Mouse (Mus musculus) liver, postnatal 0 days (tissue): ENCODE measurements around the gene Gh. TPM values are rescaled to one million over a fixed set of nuclear protein-coding genes. Genes with fewer than 3 reads are reported as not detected.

Experiments used
- ATAC-seq: fragments of 200-750 bp; cut with Nextera tagmentation; 2 replicates; pipeline ENCODE4 v1.8.0; 2017; ENCODE audit warnings: mild to moderate bottlenecking, moderate library complexity
- DNase-seq: peaks from one replicate; pipeline ENCODE4 v3.0.0-alpha.2; 2016
- H3K27ac ChIP-seq: fragments of 300-500 bp; sonication (generic); 2 replicates; pipeline ENCODE4 v1.5.1; 2014; ENCODE audit warnings: antibody characterized with exemption, moderate library complexity, mild to moderate bottlenecking, low read depth
- H3K27me3 ChIP-seq: fragments of 300-500 bp; sonication (generic); 2 replicates; pipeline ENCODE4 v1.6.1; 2014; ENCODE audit warnings: low read length, control low read depth, mixed read lengths; ENCODE audit not compliant: insufficient read depth
- H3K36me3 ChIP-seq: fragments of 300-500 bp; sonication (generic); replicated peaks from 2 replicates; pipeline ENCODE4 v1.6.1; 2014; ENCODE audit warnings: mild to moderate bottlenecking, control low read depth, low read length, moderate library complexity, mixed read lengths; ENCODE audit not compliant: insufficient read depth
- H3K4me1 ChIP-seq: fragments of 300-500 bp; sonication (generic); 2 replicates; pipeline ENCODE4 v1.6.1; 2014; ENCODE audit warnings: antibody characterized with exemption, mild to moderate bottlenecking, control low read depth; ENCODE audit not compliant: insufficient read depth
- H3K4me2 ChIP-seq: fragments of 300-500 bp; sonication (generic); 2 replicates; pipeline ENCODE4 v1.6.1; 2014; ENCODE audit warnings: low read depth, mild to moderate bottlenecking, low read length, moderate library complexity, mixed read lengths
- H3K4me3 ChIP-seq: fragments of 300-500 bp; sonication (generic); 2 replicates; pipeline ENCODE4 v1.5.1; 2014; ENCODE audit warnings: low read depth, low read length
- H3K9ac ChIP-seq: fragments of 300-500 bp; sonication (generic); replicated peaks from 2 replicates; pipeline ENCODE4 v1.6.1; 2014; ENCODE audit warnings: mild to moderate bottlenecking, moderate library complexity
- H3K9me3 ChIP-seq: fragments of 300-500 bp; sonication (generic); 2 replicates; pipeline ENCODE4 v1.6.1; 2016; ENCODE audit warnings: mild to moderate bottlenecking, control low read depth, low read length, mixed read lengths
- CTCF ChIP-seq: sonication (generic); IDR thresholded peaks from 2 replicates; pipeline ENCODE4 v1.5.1; 2016; ENCODE audit warnings: antibody characterized with exemption, low read depth
- EP300 ChIP-seq: IDR thresholded peaks from 2 replicates; pipeline ENCODE4 v1.6.1; 2016; ENCODE audit warnings: antibody characterized with exemption, low read depth, mild to moderate bottlenecking
- WGBS: fragments of 180-500 bp; shearing (Covaris S2); extraction: QIAGEN DNeasy Blood & Tissue Kit; methylation state at CpG from one replicate; pipeline ENCODE4 v1.1.7; 2014; ENCODE audit not compliant: insufficient replicate concordance; 5-methylcytosine and 5-hydroxymethylcytosine counted together
- polyA plus RNA-seq: library from polyadenylated mRNA; unstranded; fragments of >200 nt; fragmentation: Nextera tagmentation; extraction: Ambion mirVana; gene quantifications from 2 replicates; pipeline ENCODE4 v1.2.1, GENCODE M21; 2015

Gh gene
- polyA plus RNA-seq, 1 experiment from 2014 or later = 0.21 TPM

- peaks cover 23% of the 10 kb centered on the region for H3K4me1 ChIP-seq
- no peaks in the 10 kb centered on the region for H3K27me3 ChIP-seq
- DNase-seq (no peak), ATAC-seq (no peak)
- H3K36me3 ChIP-seq = peaks cover 68% of the 10 kb centered on the region
- WGBS = 91% methylated on average over 15 of the region's 15 CpGs
- no peak overlapping the region for H3K27ac ChIP-seq
- no peak overlapping the region for H3K4me2 ChIP-seq
- no peak overlapping the region for H3K4me3 ChIP-seq
- no peak overlapping the region for H3K9ac ChIP-seq
- no peak for TF ChIP-seq CTCF
- no peak for TF ChIP-seq EP300
- H3K9me3 ChIP-seq = no peaks in the 10 kb centered on the region
These were observed 36.7 kb downstream of the Gh start for GRCm38 (mm10) chr11:106264988-106265387.

DNA sequence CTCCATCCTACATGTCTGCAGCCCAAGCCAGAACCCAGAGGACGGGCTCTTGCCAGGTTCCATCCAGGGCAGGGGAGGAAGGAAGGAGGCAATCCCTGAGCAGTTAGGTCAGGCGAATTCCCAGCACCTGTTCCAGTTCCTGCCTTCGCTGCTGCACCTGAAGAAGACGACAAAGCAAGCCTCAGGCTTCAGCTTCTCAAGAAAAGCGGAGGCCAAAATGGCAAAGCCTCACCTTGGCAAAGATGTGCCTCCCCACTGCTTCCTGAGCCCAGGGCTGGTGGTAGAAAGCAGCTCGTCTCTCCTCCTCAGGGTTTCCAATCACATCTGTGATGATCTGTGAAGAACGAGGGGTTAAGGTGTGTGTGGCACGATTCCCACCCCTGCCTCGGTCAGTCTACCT is 37.7 kb downstream of the Gh start:
- Histone ChIP-seq H3K9ac (no peak overlapping the region), H3K36me3 (peaks cover 73% of the 10 kb centered on the region)
- WGBS = 80% methylated on average over 9 of the region's 9 CpGs

DNA sequence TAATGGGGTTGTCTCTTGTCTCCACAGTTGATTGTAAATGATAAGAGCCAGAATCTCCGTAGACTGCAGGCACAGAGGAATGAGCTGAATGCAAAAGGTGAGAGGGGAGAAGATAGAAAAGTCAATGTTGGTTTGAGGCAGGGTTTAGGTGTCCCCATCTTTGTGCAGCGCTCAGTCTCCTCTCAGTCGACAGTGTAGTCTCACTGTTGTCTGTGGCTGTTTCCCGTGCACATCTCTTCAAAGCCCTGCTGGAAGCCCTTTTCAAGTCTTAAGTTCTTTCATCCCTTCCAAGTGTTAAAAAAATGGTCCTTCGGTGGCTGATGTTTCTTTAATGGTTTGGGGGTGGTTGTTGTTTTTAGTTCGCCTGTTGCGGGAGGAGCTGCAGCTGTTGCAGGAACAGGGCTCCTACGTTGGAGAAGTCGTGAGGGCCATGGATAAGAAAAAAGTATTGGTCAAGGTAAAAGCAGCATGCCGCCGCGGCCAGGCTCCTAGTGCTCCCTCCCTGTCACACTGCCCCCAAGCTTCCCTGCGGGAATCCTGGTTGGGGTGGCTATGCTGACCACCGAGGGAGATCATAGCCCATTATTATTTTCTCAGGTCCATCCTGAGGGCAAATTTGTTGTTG is 40.7 kb downstream of the Gh start:
- H3K4me2 ChIP-seq = no peak overlapping the region
- ATAC-seq (no peak), DNase-seq (no peak)
- H3K9ac ChIP-seq = no peak overlapping the region
- TF ChIP-seq EP300 = no peak
- no peak for TF ChIP-seq CTCF
- H3K36me3 ChIP-seq = peaks cover 72% of the 10 kb centered on the region
- no peak overlapping the region for H3K27ac ChIP-seq
- H3K4me1 ChIP-seq = peaks cover 13% of the 10 kb centered on the region; the same call in 1 of the 2 replicates
- no peaks in the 10 kb centered on the region for H3K27me3 ChIP-seq
- H3K4me3 ChIP-seq = no peak overlapping the region
- 81% methylated on average over 14 of the region's 14 CpGs for WGBS
- no peaks in the 10 kb centered on the region for H3K9me3 ChIP-seq

More for the DNA sequence above, 37.7 kb downstream of the Gh start:
- no peak for DNase-seq
- Histone ChIP-seq H3K9me3 (no peaks in the 10 kb centered on the region), H3K27ac (no peak overlapping the region), H3K4me3 (no peak overlapping the region), H3K4me2 (no peak overlapping the region), H3K27me3 (no peaks in the 10 kb centered on the region), H3K4me1 (peaks cover 15% of the 10 kb centered on the region)
- TF ChIP-seq CTCF (no peak), EP300 (no peak)
- ATAC-seq = no peak

GRCm38 (mm10) chr11:106256775-106257174 is 44.9 kb downstream of the Gh start:
- DNase-seq = no peak
- TF ChIP-seq EP300 = no peak
- TF ChIP-seq CTCF = no peak
- Histone ChIP-seq H3K4me3 (peak overlapping the region; percentile 96), H3K9me3 (no peaks in the 10 kb centered on the region), H3K36me3 (peaks cover 59% of the 10 kb centered on the region), H3K27me3 (no peaks in the 10 kb centered on the region), H3K27ac (peak overlapping the region; percentile 85), H3K4me2 (peak overlapping the region; percentile 94), H3K9ac (peak overlapping the region; percentile 88), H3K4me1 (peaks cover 21% of the 10 kb centered on the region)
- ATAC-seq = no peak
- 59% methylated on average over 5 of the region's 5 CpGs for WGBS

DNA sequence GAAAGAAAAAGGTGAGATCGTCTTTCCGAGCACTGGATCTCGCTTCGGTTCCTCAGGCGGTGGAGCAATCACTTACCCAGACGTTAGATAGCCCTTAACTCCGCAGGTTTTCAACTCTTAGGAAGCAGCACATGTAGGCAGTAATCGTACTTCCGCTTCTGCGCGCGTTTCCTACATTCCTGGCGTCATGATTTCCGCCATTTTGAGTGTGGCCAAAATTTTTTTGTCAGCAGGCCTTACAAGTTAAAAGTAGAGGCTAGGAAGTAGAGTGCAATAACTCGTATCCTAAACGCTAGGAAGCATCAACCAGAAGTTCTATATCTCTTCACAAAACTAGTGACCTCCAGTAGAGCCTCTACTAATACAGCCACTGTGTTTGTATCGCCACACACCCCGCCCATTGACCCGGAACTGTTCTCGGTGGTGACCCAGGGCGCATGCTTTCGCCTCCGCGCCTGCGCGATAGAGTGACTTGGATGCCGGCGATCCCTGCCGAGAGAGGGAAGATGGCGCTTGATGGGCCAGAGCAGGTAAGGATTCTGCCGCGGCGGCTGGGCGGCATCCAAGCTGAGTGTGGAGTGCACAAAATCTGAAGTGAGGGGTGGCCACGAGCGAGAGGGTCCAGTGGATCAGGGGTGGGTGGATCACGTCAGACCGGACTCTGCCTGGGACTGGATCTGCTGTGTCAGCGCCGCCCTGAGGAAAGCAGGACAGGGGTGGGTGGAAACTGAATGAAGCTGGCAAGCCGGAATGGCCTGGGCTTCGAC is 45.8 kb downstream of the Gh start, which contains the start of the genes Ftsj3 and Psmc5:
Ftsj3 (minus strand) TSS at position 395 of the 767 bp plus-strand sequence.
Psmc5 (plus strand) TSS at position 470 of the 767 bp plus-strand sequence.
- Histone ChIP-seq H3K36me3 (peaks cover 59% of the 10 kb centered on the region), H3K4me3 (peak within 1 kb of the TSS; percentile 96), H3K9ac (peak within 1 kb of the TSS; percentile 88), H3K27ac (peak within 1 kb of the TSS; percentile 85), H3K9me3 (no peaks in the 10 kb centered on the region), H3K27me3 (no peaks in the 10 kb centered on the region), H3K4me1 (peaks cover 21% of the 10 kb centered on the region), H3K4me2 (peak within 1 kb of the TSS; percentile 94)
- DNase-seq = peak; percentile 99
- peak; percentile 97 for ATAC-seq
- 0% methylated on average over 42 of the region's 42 CpGs for WGBS
- TF ChIP-seq EP300 (no peak), CTCF (peak; percentile 51)

- no peaks in the 10 kb centered on the region for H3K9me3 ChIP-seq
- no peaks in the 10 kb centered on the region for H3K27me3 ChIP-seq
- peaks cover 21% of the 10 kb centered on the region for H3K4me1 ChIP-seq
- DNase-seq (peak; percentile 52), ATAC-seq (peak; percentile 20; the same call in 1 of the 2 replicates)
- peaks cover 64% of the 10 kb centered on the region for H3K36me3 ChIP-seq
- no peak for TF ChIP-seq CTCF
- TF ChIP-seq EP300 = no peak
- peak overlapping the region; percentile 85 for H3K27ac ChIP-seq
- WGBS = 1% methylated on average over 22 of the region's 22 CpGs
- H3K4me2 ChIP-seq = peak overlapping the region; percentile 94
- peak overlapping the region; percentile 96 for H3K4me3 ChIP-seq
- H3K9ac ChIP-seq = peak overlapping the region; percentile 88
These were observed 46.5 kb downstream of the Gh start for GRCm38 (mm10) chr11:106255174-106255573.
